Mouse (Mus musculus): Measurements from ENCODE around the gene Tbc1d2. TPM values are rescaled to one million over a fixed set of nuclear protein-coding genes. Genes with fewer than 3 reads are reported as not detected.
"Not testable (repeated sequence)": the region's sequence is repeated elsewhere in the genome, so short reads cannot be mapped to it uniquely, and the experiment has no call there.

Tbc1d2 gene
- polyA plus RNA-seq, 1 experiment from 2014 or later: 0.47 TPM

GRCm38 (mm10) chr4:46601258-46601843 lies 48.7 kb downstream of the Tbc1d2 start:
- Histone ChIP-seq H3K4me2 (ENCODE audit: low read length) (peak overlapping the region; percentile 96), H3K9me3 (replicated peaks; ENCODE audit: control insufficient read depth, low read length) (no peaks in the 10 kb centered on the region), H3K4me1 (ENCODE audit: control insufficient read depth, insufficient read depth, low read length) (no peaks in the 10 kb centered on the region), H3K4me3 (ENCODE audit: low read depth, low read length) (peak overlapping the region; percentile 54), H3K36me3 (ENCODE audit: control insufficient read depth, insufficient read depth, low read length) (no peaks in the 10 kb centered on the region), H3K9ac (ENCODE audit: low read length) (peak overlapping the region; percentile 68), H3K27ac (ENCODE audit: low read depth, low read length) (no peak overlapping the region), H3K27me3 (replicated peaks; ENCODE audit: control insufficient read depth, insufficient read depth, low read length) (peaks cover 21% of the 10 kb centered on the region)
- DNase-seq (ENCODE audit: low spot score): no peak
- WGBS: 0% methylated on average over 46 of the region's 52 CpGs
- ATAC-seq: peak; percentile 29

- Histone ChIP-seq H3K27ac (ENCODE audit: low read depth, low read length) (no peak overlapping the region), H3K4me2 (ENCODE audit: low read length) (peak overlapping the region; percentile 96), H3K9me3 (replicated peaks; ENCODE audit: control insufficient read depth, low read length) (no peaks in the 10 kb centered on the region), H3K36me3 (ENCODE audit: control insufficient read depth, insufficient read depth, low read length) (no peaks in the 10 kb centered on the region), H3K4me3 (ENCODE audit: low read depth, low read length) (peak overlapping the region; percentile 54), H3K4me1 (ENCODE audit: control insufficient read depth, insufficient read depth, low read length) (no peaks in the 10 kb centered on the region), H3K27me3 (replicated peaks; ENCODE audit: control insufficient read depth, insufficient read depth, low read length) (peaks cover 21% of the 10 kb centered on the region), H3K9ac (ENCODE audit: low read length) (peak overlapping the region; percentile 68)
- ATAC-seq (0 out of 2 replicates have a peak, but pooled peaks have one; percentile 3), DNase-seq (ENCODE audit: low spot score) (no peak)
- 40% methylated on average over 20 of the region's 20 CpGs for WGBS
Measured at GRCm38 (mm10) chr4:46600473-46601257, 49.3 kb downstream of the Tbc1d2 start.

GRCm38 (mm10) chr4:46599609-46600008 lies 50.4 kb downstream of the Tbc1d2 start:
- not testable (repeated sequence) for ATAC-seq; H3K4me3 ChIP-seq (ENCODE audit: low read depth, low read length); H3K27ac ChIP-seq (ENCODE audit: low read depth, low read length); H3K4me1 ChIP-seq (ENCODE audit: control insufficient read depth, insufficient read depth, low read length); H3K36me3 ChIP-seq (ENCODE audit: control insufficient read depth, insufficient read depth, low read length); H3K9me3 ChIP-seq (replicated peaks; ENCODE audit: control insufficient read depth, low read length); DNase-seq (ENCODE audit: low spot score); H3K9ac ChIP-seq (ENCODE audit: low read length); H3K4me2 ChIP-seq (ENCODE audit: low read length)
- 84% methylated on average over 12 of the region's 12 CpGs for WGBS
- H3K27me3 ChIP-seq (replicated peaks; ENCODE audit: control insufficient read depth, insufficient read depth, low read length): peaks cover 21% of the 10 kb centered on the region

- DNase-seq (ENCODE audit: low spot score) (no peak), ATAC-seq (no peak)
- Histone ChIP-seq H3K27ac (ENCODE audit: low read depth, low read length) (no peak overlapping the region), H3K36me3 (ENCODE audit: control insufficient read depth, insufficient read depth, low read length) (no peaks in the 10 kb centered on the region), H3K9me3 (replicated peaks; ENCODE audit: control insufficient read depth, low read length) (no peaks in the 10 kb centered on the region), H3K4me2 (ENCODE audit: low read length) (no peak overlapping the region), H3K9ac (ENCODE audit: low read length) (no peak overlapping the region), H3K27me3 (replicated peaks; ENCODE audit: control insufficient read depth, insufficient read depth, low read length) (peaks cover 21% of the 10 kb centered on the region), H3K4me3 (ENCODE audit: low read depth, low read length) (no peak overlapping the region), H3K4me1 (ENCODE audit: control insufficient read depth, insufficient read depth, low read length) (no peaks in the 10 kb centered on the region)
- 81% methylated on average over 6 of the region's 6 CpGs for WGBS
Measured at GRCm38 (mm10) chr4:46598981-46599380, 51.0 kb downstream of the Tbc1d2 start.

GRCm38 (mm10) chr4:46598111-46598510 lies 51.9 kb downstream of the Tbc1d2 start:
- H3K9me3 ChIP-seq (replicated peaks; ENCODE audit: control insufficient read depth, low read length): no peaks in the 10 kb centered on the region
- ATAC-seq: no peak

GRCm38 (mm10) chr4:46597286-46597961 lies 52.6 kb downstream of the Tbc1d2 start:
- Histone ChIP-seq H3K27ac (ENCODE audit: low read depth, low read length) (no peak overlapping the region), H3K4me2 (ENCODE audit: low read length) (no peak overlapping the region), H3K4me1 (ENCODE audit: control insufficient read depth, insufficient read depth, low read length) (no peaks in the 10 kb centered on the region), H3K4me3 (ENCODE audit: low read depth, low read length) (no peak overlapping the region), H3K36me3 (ENCODE audit: control insufficient read depth, insufficient read depth, low read length) (no peaks in the 10 kb centered on the region), H3K27me3 (replicated peaks; ENCODE audit: control insufficient read depth, insufficient read depth, low read length) (peaks cover 17% of the 10 kb centered on the region), H3K9ac (ENCODE audit: low read length) (no peak overlapping the region), H3K9me3 (replicated peaks; ENCODE audit: control insufficient read depth, low read length) (no peaks in the 10 kb centered on the region)
- DNase-seq (ENCODE audit: low spot score): no peak
- ATAC-seq: no peak
- WGBS: 77% methylated on average over 11 of the region's 11 CpGs

More at GRCm38 (mm10) chr4:46598111-46598510, 51.9 kb downstream of the Tbc1d2 start:
- Histone ChIP-seq H3K4me3 (ENCODE audit: low read depth, low read length) (no peak overlapping the region), H3K27ac (ENCODE audit: low read depth, low read length) (no peak overlapping the region), H3K4me2 (ENCODE audit: low read length) (no peak overlapping the region), H3K27me3 (replicated peaks; ENCODE audit: control insufficient read depth, insufficient read depth, low read length) (peaks cover 19% of the 10 kb centered on the region), H3K9ac (ENCODE audit: low read length) (no peak overlapping the region), H3K4me1 (ENCODE audit: control insufficient read depth, insufficient read depth, low read length) (no peaks in the 10 kb centered on the region), H3K36me3 (ENCODE audit: control insufficient read depth, insufficient read depth, low read length) (no peaks in the 10 kb centered on the region)
- WGBS: 67% methylated on average over 10 of the region's 10 CpGs
- DNase-seq (ENCODE audit: low spot score): no peak

GRCm38 (mm10) chr4:46596398-46596797 lies 53.6 kb downstream of the Tbc1d2 start:
- peaks cover 16% of the 10 kb centered on the region for H3K27me3 ChIP-seq (replicated peaks; ENCODE audit: control insufficient read depth, insufficient read depth, low read length)
- H3K9ac ChIP-seq (ENCODE audit: low read length): no peak overlapping the region
- 78% methylated on average over 6 of the region's 6 CpGs for WGBS
- H3K9me3 ChIP-seq (replicated peaks; ENCODE audit: control insufficient read depth, low read length): no peaks in the 10 kb centered on the region
- H3K4me1 ChIP-seq (ENCODE audit: control insufficient read depth, insufficient read depth, low read length): no peaks in the 10 kb centered on the region
- no peak overlapping the region for H3K4me2 ChIP-seq (ENCODE audit: low read length)
- no peaks in the 10 kb centered on the region for H3K36me3 ChIP-seq (ENCODE audit: control insufficient read depth, insufficient read depth, low read length)
- no peak overlapping the region for H3K4me3 ChIP-seq (ENCODE audit: low read depth, low read length)
- no peak overlapping the region for H3K27ac ChIP-seq (ENCODE audit: low read depth, low read length)
- no peak for ATAC-seq
- DNase-seq (ENCODE audit: low spot score): no peak

GRCm38 (mm10) chr4:46594131-46594530 lies 55.9 kb downstream of the Tbc1d2 start:
- no peak for ATAC-seq
- Histone ChIP-seq H3K9me3 (replicated peaks; ENCODE audit: control insufficient read depth, low read length) (no peaks in the 10 kb centered on the region), H3K9ac (ENCODE audit: low read length) (no peak overlapping the region), H3K4me3 (ENCODE audit: low read depth, low read length) (no peak overlapping the region), H3K27ac (ENCODE audit: low read depth, low read length) (no peak overlapping the region), H3K36me3 (ENCODE audit: control insufficient read depth, insufficient read depth, low read length) (no peaks in the 10 kb centered on the region), H3K4me1 (ENCODE audit: control insufficient read depth, insufficient read depth, low read length) (no peaks in the 10 kb centered on the region), H3K4me2 (ENCODE audit: low read length) (no peak overlapping the region), H3K27me3 (replicated peaks; ENCODE audit: control insufficient read depth, insufficient read depth, low read length) (no peaks in the 10 kb centered on the region)
- DNase-seq (ENCODE audit: low spot score): no peak
- 90% methylated on average over 5 of the region's 5 CpGs for WGBS

Measured in forebrain, embryonic 14.5 days (tissue).